Mouse (Mus musculus) C2C12 (cell line): ENCODE results near the gene B4galt1.

Source experiments
- CEBPB ChIP-seq: IDR thresholded peaks from one replicate; pipeline ENCODE4 v1.6.1; 2011; ENCODE audit warnings: low read depth, mild to moderate bottlenecking, control low read depth, moderate library complexity
- CTCF ChIP-seq: IDR thresholded peaks from one replicate; pipeline ENCODE4 v1.5.1; 2011; ENCODE audit not compliant: control insufficient read depth, insufficient read depth, insufficient read length
- MAX ChIP-seq: IDR thresholded peaks from one replicate; pipeline ENCODE4 v1.6.1; 2011; ENCODE audit warnings: mild to moderate bottlenecking, control low read depth
- MYOD1 ChIP-seq: IDR thresholded peaks from one replicate; pipeline ENCODE4 v1.6.1; 2011; ENCODE audit warnings: low read depth; ENCODE audit not compliant: control insufficient read depth, insufficient read length
- MYOG ChIP-seq: IDR thresholded peaks from one replicate; pipeline ENCODE4 v1.6.1; 2011; ENCODE audit not compliant: control insufficient read depth, insufficient read length; ENCODE audit errors: extremely low read depth

- no peak for TF ChIP-seq CEBPB
- TF ChIP-seq CTCF, result no peak
- TF ChIP-seq MYOG, result no peak
- no peak for TF ChIP-seq MAX
- no peak for TF ChIP-seq MYOD1
Observed at GRCm38 (mm10) chr4:40863340-40863739, 9.5 kb upstream of the B4galt1 start.
